Mouse (Mus musculus) midbrain, embryonic 15.5 days (tissue): Measurements from ENCODE around the gene Gm10840. TPM values are rescaled to one million over a fixed set of nuclear protein-coding genes. Genes with fewer than 3 reads are reported as not detected.

ENCODE experiments used
- polyA plus RNA-seq: library from polyadenylated mRNA; unstranded; fragments of >200 nt; fragmentation: Nextera tagmentation; extraction: Ambion mirVana; gene quantifications from 2 replicates; pipeline ENCODE4 v1.2.1, GENCODE M21; 2015

Gm10840 gene
- polyA plus RNA-seq, 1 experiment from 2014 or later, result 0.72 TPM

Other genes with a start within 250 kb of the Gm10840 start
- 70.2 and 70.5 TPM in 2 replicates for gene Cyb561, start 207.5 kb upstream of the Gm10840 start, polyA plus RNA-seq
- gene Ace, start 192.9 kb upstream of the Gm10840 start, polyA plus RNA-seq, result 6.1 and 6.5 TPM in 2 replicates
- gene Ace3, start 166.2 kb upstream of the Gm10840 start, polyA plus RNA-seq, result not detected in 2 replicates
- 1.7 and 2.0 TPM in 2 replicates for gene Kcnh6, start 152.7 kb upstream of the Gm10840 start, polyA plus RNA-seq
- 165 and 174 TPM in 2 replicates for gene Dcaf7, start 124.0 kb upstream of the Gm10840 start, polyA plus RNA-seq
- 7.1 and 7.7 TPM in 2 replicates for gene Taco1, start 94.8 kb upstream of the Gm10840 start, polyA plus RNA-seq
- 13.7 and 14.9 TPM in 2 replicates for gene Map3k3, start 76.2 kb upstream of the Gm10840 start, polyA plus RNA-seq
- 167 and 179 TPM in 2 replicates for gene Limd2, start within 50 bp of the Gm10840 start, polyA plus RNA-seq
- gene Strada, start 41.3 kb downstream of the Gm10840 start, polyA plus RNA-seq, result 28.1 and 29.1 TPM in 2 replicates
- gene Ccdc47, start 55.5 kb downstream of the Gm10840 start, polyA plus RNA-seq, result 109 and 111 TPM in 2 replicates
- gene Ddx42, start 56.1 kb downstream of the Gm10840 start, polyA plus RNA-seq, result 89.1 and 93.6 TPM in 2 replicates
- 33.0 and 34.1 TPM in 2 replicates for gene Ftsj3, start 95.2 kb downstream of the Gm10840 start, polyA plus RNA-seq
- 297 and 300 TPM in 2 replicates for gene Psmc5, start 95.3 kb downstream of the Gm10840 start, polyA plus RNA-seq
- 10.9 and 11.5 TPM in 2 replicates for gene Smarcd2, start 112.1 kb downstream of the Gm10840 start, polyA plus RNA-seq
- 0.12 and 0.20 TPM in 2 replicates for gene Tcam1, start 115.8 kb downstream of the Gm10840 start, polyA plus RNA-seq
- not detected in 2 replicates for gene Gh, start 141.0 kb downstream of the Gm10840 start, polyA plus RNA-seq
- 1.1 and 1.4 TPM in 2 replicates for gene Cd79b, start 153.9 kb downstream of the Gm10840 start, polyA plus RNA-seq
- gene Scn4a, start 192.4 kb downstream of the Gm10840 start, polyA plus RNA-seq, result not detected in 2 replicates
- not detected in 2 replicates for gene Prr29, start 204.6 kb downstream of the Gm10840 start, polyA plus RNA-seq
- gene Icam2, start 227.2 kb downstream of the Gm10840 start, polyA plus RNA-seq, result 18.2 and 19.1 TPM in 2 replicates